Mouse (Mus musculus) ES-Bruce4 (cell line): ENCODE measurements around the gene Dnajc1. TPM values are rescaled to one million over a fixed set of nuclear protein-coding genes. Genes with fewer than 3 reads are reported as not detected.

Source experiments
- H3K27ac ChIP-seq: 2 replicates; pipeline ENCODE4 v1.5.1; 2012; ENCODE audit warnings: low read length, inconsistent platforms; ENCODE audit not compliant: insufficient read depth
- H3K27me3 ChIP-seq: 2 replicates; pipeline ENCODE4 v1.6.1; 2012; ENCODE audit warnings: mild to moderate bottlenecking, low read length, inconsistent platforms; ENCODE audit not compliant: control insufficient read depth, poor library complexity, insufficient read depth, severe bottlenecking
- H3K36me3 ChIP-seq: 2 replicates; pipeline ENCODE4 v1.6.1; 2012; ENCODE audit warnings: inconsistent platforms, mild to moderate bottlenecking, low read length, moderate library complexity; ENCODE audit not compliant: control insufficient read depth, poor library complexity, insufficient read depth, severe bottlenecking
- H3K4me1 ChIP-seq: one replicate; pipeline ENCODE4 v1.8.1; 2011; ENCODE audit warnings: low read length; ENCODE audit not compliant: control insufficient read depth, insufficient read depth
- H3K4me3 ChIP-seq: 2 replicates; pipeline ENCODE4 v1.5.1; 2011; ENCODE audit warnings: low read depth, mild to moderate bottlenecking, low read length
- H3K9ac ChIP-seq: 2 replicates; pipeline ENCODE4 v1.6.1; 2012; ENCODE audit warnings: low read depth, mild to moderate bottlenecking, inconsistent platforms; ENCODE audit not compliant: poor library complexity, severe bottlenecking
- H3K9me3 ChIP-seq: replicated peaks from 2 replicates; pipeline ENCODE4 v1.6.1; 2012; ENCODE audit warnings: mild to moderate bottlenecking, low read length, inconsistent platforms; ENCODE audit not compliant: control insufficient read depth, poor library complexity, insufficient read depth, severe bottlenecking
- CTCF ChIP-seq: IDR thresholded peaks from one replicate; pipeline ENCODE4 v1.8.1; 2011; ENCODE audit warnings: low read depth, low read length
- EP300 ChIP-seq: IDR thresholded peaks from 2 replicates; pipeline ENCODE4 v1.6.1; 2011; ENCODE audit warnings: low read depth, low read length; ENCODE audit not compliant: insufficient read depth
- POLR2A ChIP-seq: IDR thresholded peaks from one replicate; pipeline ENCODE4 v1.8.1; 2011; ENCODE audit warnings: low read length; ENCODE audit not compliant: insufficient read depth
- polyA plus RNA-seq: library from polyadenylated mRNA; stranded (reverse); fragments of >200 nt; gene quantifications from 2 replicates; pipeline ENCODE4 v1.2.4, GENCODE M21; 2011; ENCODE audit warnings: low read depth; ENCODE audit not compliant: missing spikeins, insufficient read depth, insufficient read length

The Dnajc1 gene
- polyA plus RNA-seq, 1 experiment: 14.7 TPM

- peaks cover 26% of the 10 kb centered on the region for H3K36me3 ChIP-seq
These were observed 178.6 kb downstream of the Dnajc1 start for GRCm38 (mm10) chr2:18214031-18214430.

DNA sequence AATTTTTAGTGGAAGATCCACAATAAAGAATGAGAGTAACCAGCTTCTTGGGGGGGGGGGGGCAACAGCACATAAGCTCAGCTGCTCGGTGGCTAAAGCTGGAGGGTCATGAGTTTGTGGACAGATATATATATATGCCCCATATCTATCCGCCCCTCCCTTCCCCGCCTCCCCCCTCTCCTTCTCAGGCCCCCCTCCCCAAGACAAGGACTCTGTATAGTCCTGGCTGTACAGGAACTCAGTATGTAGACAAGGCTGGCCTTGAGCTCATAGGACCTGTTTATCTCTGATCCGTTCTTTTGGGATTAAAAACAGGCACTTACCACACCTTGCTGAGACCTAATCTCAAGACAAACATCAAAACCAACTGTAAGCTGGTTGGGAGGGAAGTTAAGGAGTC, 182.7 kb downstream of the Dnajc1 start:
- Histone ChIP-seq H3K9ac (no peak overlapping the region), H3K4me1 (peaks cover 2% of the 10 kb centered on the region), H3K27me3 (no peaks in the 10 kb centered on the region), H3K4me3 (no peak overlapping the region), H3K27ac (no peak overlapping the region), H3K9me3 (no peaks in the 10 kb centered on the region), H3K36me3 (peaks cover 46% of the 10 kb centered on the region)
- no peak for TF ChIP-seq EP300
- TF ChIP-seq POLR2A: no peak
- TF ChIP-seq CTCF: no peak

More at GRCm38 (mm10) chr2:18214031-18214430, 178.6 kb downstream of the Dnajc1 start:
- no peaks in the 10 kb centered on the region for H3K9me3 ChIP-seq
- H3K4me1 ChIP-seq: peaks cover 2% of the 10 kb centered on the region
- no peak overlapping the region for H3K9ac ChIP-seq
- no peak overlapping the region for H3K4me3 ChIP-seq
- TF ChIP-seq EP300 (no peak), POLR2A (no peak), CTCF (no peak)
- H3K27ac ChIP-seq: no peak overlapping the region
- H3K27me3 ChIP-seq: no peaks in the 10 kb centered on the region

- H3K36me3 ChIP-seq: peaks cover 46% of the 10 kb centered on the region
- no peaks in the 10 kb centered on the region for H3K27me3 ChIP-seq
- peaks cover 2% of the 10 kb centered on the region for H3K4me1 ChIP-seq
- no peaks in the 10 kb centered on the region for H3K9me3 ChIP-seq
- H3K27ac ChIP-seq: no peak overlapping the region
- H3K9ac ChIP-seq: no peak overlapping the region
- TF ChIP-seq EP300 (no peak), POLR2A (no peak), CTCF (no peak)
- H3K4me3 ChIP-seq: no peak overlapping the region
These were observed 183.3 kb downstream of the Dnajc1 start for GRCm38 (mm10) chr2:18209211-18209823.

DNA sequence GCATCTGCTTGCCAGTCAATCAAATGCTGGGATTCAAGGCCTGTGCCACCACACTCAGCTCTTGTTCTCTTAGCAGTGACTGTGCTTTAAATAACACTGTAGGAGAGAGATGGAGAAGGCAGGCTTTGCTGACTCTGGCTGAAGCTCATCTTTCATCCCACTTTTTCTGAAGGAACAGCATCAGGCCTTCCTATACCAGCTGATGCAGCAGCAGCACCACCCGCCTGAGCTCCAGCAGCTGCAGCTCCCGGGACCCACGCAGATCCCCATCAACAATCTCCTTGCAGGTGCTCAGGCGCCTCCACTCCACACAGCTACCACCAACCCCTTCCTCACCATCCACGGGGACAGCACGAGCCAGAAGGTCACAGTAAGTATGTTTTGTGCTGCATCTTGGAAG, 184.1 kb downstream of the Dnajc1 start:
- H3K27me3 ChIP-seq: no peaks in the 10 kb centered on the region
- TF ChIP-seq EP300 (no peak), POLR2A (no peak), CTCF (no peak)

GRCm38 (mm10) chr2:18206811-18207210, 185.8 kb downstream of the Dnajc1 start:
- Histone ChIP-seq H3K27ac (no peak overlapping the region), H3K9ac (no peak overlapping the region), H3K36me3 (peaks cover 46% of the 10 kb centered on the region), H3K4me1 (no peaks in the 10 kb centered on the region), H3K27me3 (no peaks in the 10 kb centered on the region), H3K4me3 (no peak overlapping the region), H3K9me3 (no peaks in the 10 kb centered on the region)
- TF ChIP-seq CTCF (no peak), EP300 (no peak), POLR2A (no peak)

More for the DNA sequence above, 184.1 kb downstream of the Dnajc1 start:
- H3K9me3 ChIP-seq: no peaks in the 10 kb centered on the region
- no peak overlapping the region for H3K9ac ChIP-seq
- peaks cover 48% of the 10 kb centered on the region for H3K36me3 ChIP-seq
- peaks cover 2% of the 10 kb centered on the region for H3K4me1 ChIP-seq
- no peak overlapping the region for H3K27ac ChIP-seq
- H3K4me3 ChIP-seq: no peak overlapping the region

GRCm38 (mm10) chr2:18205118-18205517, 187.5 kb downstream of the Dnajc1 start:
- Histone ChIP-seq H3K9ac (no peak overlapping the region), H3K4me1 (no peaks in the 10 kb centered on the region), H3K36me3 (peaks cover 38% of the 10 kb centered on the region), H3K27ac (no peak overlapping the region), H3K27me3 (no peaks in the 10 kb centered on the region), H3K9me3 (no peaks in the 10 kb centered on the region), H3K4me3 (no peak overlapping the region)
- TF ChIP-seq EP300: no peak
- peak; percentile 85 for TF ChIP-seq CTCF
- TF ChIP-seq POLR2A: no peak
